Mouse (Mus musculus) liver, embryonic 14.5 days (tissue): ENCODE data around the gene Lrp10.

Experiments
- CTCF ChIP-seq: IDR thresholded peaks from 2 replicates; pipeline ENCODE4 v1.5.1; 2016; ENCODE audit warnings: antibody characterized with exemption, low read depth, control low read depth
- EP300 ChIP-seq: IDR thresholded peaks from 2 replicates; pipeline ENCODE4 v1.6.1; 2016; ENCODE audit warnings: antibody characterized with exemption, low read depth

GRCm38 (mm10) chr14:54442548-54442947 is 21.4 kb upstream of the Lrp10 start:
- TF ChIP-seq CTCF (no peak), EP300 (no peak)
